Mouse (Mus musculus) forebrain, postnatal 0 days (tissue): ENCODE data around the gene Rasal2. TPM values are rescaled to one million over a fixed set of nuclear protein-coding genes. Genes with fewer than 3 reads are reported as not detected.
A peak's percentile ranks its signal among the peaks of the same experiment; 100 is the strongest.
"Not testable (repeated sequence)": the region's sequence is repeated elsewhere in the genome, so short reads cannot be mapped to it uniquely, and the experiment has no call there.

Experiments
- ATAC-seq: fragments of 200-750 bp; cut with Nextera tagmentation; 2 replicates; pipeline ENCODE4 v1.8.0; 2017; ENCODE audit warnings: mild to moderate bottlenecking, moderate library complexity
- DNase-seq: peaks from one replicate; pipeline ENCODE4 v3.0.0-alpha.2; 2015
- H3K27ac ChIP-seq: fragments of 300-500 bp; sonication (generic); 2 replicates; pipeline ENCODE4 v1.5.1; 2014; ENCODE audit warnings: low read depth, mild to moderate bottlenecking, antibody characterized with exemption, low read length, moderate library complexity, mixed read lengths
- H3K27me3 ChIP-seq: fragments of 300-500 bp; sonication (generic); 2 replicates; pipeline ENCODE4 v1.6.1; 2014; ENCODE audit warnings: mild to moderate bottlenecking, low read length, mixed read lengths; ENCODE audit not compliant: insufficient read depth
- H3K36me3 ChIP-seq: fragments of 300-500 bp; sonication (generic); 2 replicates; pipeline ENCODE4 v1.6.1; 2014; ENCODE audit warnings: mild to moderate bottlenecking, moderate library complexity; ENCODE audit not compliant: insufficient read depth
- H3K4me1 ChIP-seq: fragments of 300-500 bp; sonication (generic); 2 replicates; pipeline ENCODE4 v1.6.1; 2014; ENCODE audit warnings: antibody characterized with exemption; ENCODE audit not compliant: insufficient read depth
- H3K4me2 ChIP-seq: fragments of 300-500 bp; sonication (generic); 2 replicates; pipeline ENCODE4 v1.6.1; 2014; ENCODE audit warnings: low read depth, mild to moderate bottlenecking, moderate library complexity
- H3K4me3 ChIP-seq: fragments of 300-500 bp; sonication (generic); 2 replicates; pipeline ENCODE4 v1.5.1; 2014; ENCODE audit warnings: low read depth, low read length, mixed read lengths
- H3K9ac ChIP-seq: fragments of 300-500 bp; sonication (generic); 2 replicates; pipeline ENCODE4 v1.6.1; 2014; ENCODE audit warnings: mild to moderate bottlenecking
- H3K9me3 ChIP-seq: fragments of 300-500 bp; sonication (generic); 2 replicates; pipeline ENCODE4 v1.6.1; 2016; ENCODE audit warnings: low read length
- CTCF ChIP-seq: sonication (generic); IDR thresholded peaks from 2 replicates; pipeline ENCODE4 v1.5.1; 2016; ENCODE audit warnings: antibody characterized with exemption, control low read depth, low read depth
- WGBS: fragments of 180-500 bp; shearing (Covaris S2); extraction: QIAGEN DNeasy Blood & Tissue Kit; methylation state at CpG from one replicate; pipeline ENCODE4 v1.1.7; 2014; 5-methylcytosine and 5-hydroxymethylcytosine counted together
- polyA plus RNA-seq: library from polyadenylated mRNA; unstranded; fragments of >200 nt; fragmentation: Nextera tagmentation; extraction: Ambion mirVana; gene quantifications from 2 replicates; pipeline ENCODE4 v1.2.1, GENCODE M21; 2015
- total RNA-seq: library from RNA; depleted of rRNA; stranded (reverse); fragments of >200 nt; gene quantifications from 2 replicates; pipeline ENCODE4 v1.2.3, GENCODE M21; 2014

Gene Rasal2
- total and polyA plus RNA-seq, 2 experiments from 2014 or later: 26.3 to 42.1 TPM

GRCm38 (mm10) chr1:157247341-157247740 lies 165.1 kb downstream of the Rasal2 start:
- WGBS: 52% methylated on average over 3 of the region's 3 CpGs
- no peaks in the 10 kb centered on the region for H3K36me3 ChIP-seq
- 0 out of 2 replicates have a peak, but pooled peaks cover 4% of the 10 kb centered on the region for H3K4me1 ChIP-seq
- no peak for TF ChIP-seq CTCF
- no peak overlapping the region for H3K4me3 ChIP-seq
- no peak overlapping the region for H3K9ac ChIP-seq
- DNase-seq (no peak), ATAC-seq (no peak)
- H3K27ac ChIP-seq: no peak overlapping the region
- H3K4me2 ChIP-seq: no peak overlapping the region
- H3K9me3 ChIP-seq: no peaks in the 10 kb centered on the region
- no peaks in the 10 kb centered on the region for H3K27me3 ChIP-seq

GRCm38 (mm10) chr1:157246779-157247178 lies 165.6 kb downstream of the Rasal2 start:
- 56% methylated on average over 1 of the region's 1 CpGs for WGBS
- no peak overlapping the region for H3K9ac ChIP-seq
- no peak overlapping the region for H3K27ac ChIP-seq
- H3K36me3 ChIP-seq: no peaks in the 10 kb centered on the region
- DNase-seq (no peak), ATAC-seq (no peak)
- no peaks in the 10 kb centered on the region for H3K9me3 ChIP-seq
- H3K4me3 ChIP-seq: no peak overlapping the region
- no peaks in the 10 kb centered on the region for H3K27me3 ChIP-seq
- TF ChIP-seq CTCF: peak; percentile 41
- no peak overlapping the region for H3K4me2 ChIP-seq
- 0 out of 2 replicates have a peak, but pooled peaks cover 5% of the 10 kb centered on the region for H3K4me1 ChIP-seq

- peak; percentile 74 for ATAC-seq
- peak overlapping the region; percentile 47 for H3K4me3 ChIP-seq
- H3K4me2 ChIP-seq: peak overlapping the region; percentile 52
- TF ChIP-seq CTCF: no peak
- H3K36me3 ChIP-seq: no peaks in the 10 kb centered on the region
- WGBS: 11% methylated on average over 5 of the region's 5 CpGs
- H3K27me3 ChIP-seq: no peaks in the 10 kb centered on the region
- no peaks in the 10 kb centered on the region for H3K9me3 ChIP-seq
- H3K9ac ChIP-seq: peak overlapping the region; percentile 70
- 0 out of 2 replicates have a peak, but pooled peaks cover 5% of the 10 kb centered on the region for H3K4me1 ChIP-seq
- no peak for DNase-seq
- H3K27ac ChIP-seq: peak overlapping the region; percentile 89
Measured at GRCm38 (mm10) chr1:157244453-157244790, 168.0 kb downstream of the Rasal2 start.

GRCm38 (mm10) chr1:157243576-157244452 lies 168.6 kb downstream of the Rasal2 start:
- Histone ChIP-seq H3K27ac (peak overlapping the region; percentile 89), H3K9me3 (no peaks in the 10 kb centered on the region), H3K4me3 (peak overlapping the region; percentile 47), H3K36me3 (no peaks in the 10 kb centered on the region), H3K9ac (peak overlapping the region; percentile 70), H3K4me1 (0 out of 2 replicates have a peak, but pooled peaks cover 5% of the 10 kb centered on the region), H3K4me2 (peak overlapping the region; percentile 52), H3K27me3 (no peaks in the 10 kb centered on the region)
- 9% methylated on average over 7 of the region's 7 CpGs for WGBS
- TF ChIP-seq CTCF: no peak
- DNase-seq: peak; percentile 79
- ATAC-seq: peak; percentile 86

- H3K27me3 ChIP-seq: no peaks in the 10 kb centered on the region
- no peak for TF ChIP-seq CTCF
- H3K4me2 ChIP-seq: no peak overlapping the region
- H3K4me3 ChIP-seq: no peak overlapping the region
- H3K36me3 ChIP-seq: no peaks in the 10 kb centered on the region
- no peaks in the 10 kb centered on the region for H3K9me3 ChIP-seq
- H3K27ac ChIP-seq: no peak overlapping the region
- no peak for ATAC-seq
- 0 out of 2 replicates have a peak, but pooled peaks cover 3% of the 10 kb centered on the region for H3K4me1 ChIP-seq
- WGBS: 91% methylated on average over 1 of the region's 1 CpGs
- no peak overlapping the region for H3K9ac ChIP-seq
- no peak for DNase-seq
Measured at GRCm38 (mm10) chr1:157239687-157240086, 172.7 kb downstream of the Rasal2 start.

GRCm38 (mm10) chr1:157236650-157237344 lies 175.6 kb downstream of the Rasal2 start:
- not testable (repeated sequence) for H3K9ac ChIP-seq, H3K9me3 ChIP-seq, DNase-seq, H3K4me3 ChIP-seq, H3K27ac ChIP-seq, H3K4me2 ChIP-seq, ATAC-seq, H3K4me1 ChIP-seq, H3K27me3 ChIP-seq, H3K36me3 ChIP-seq
- WGBS: 96% methylated on average over 4 of the region's 4 CpGs

GRCm38 (mm10) chr1:157233451-157233850 lies 178.9 kb downstream of the Rasal2 start:
- Histone ChIP-seq H3K9ac (no peak overlapping the region), H3K27ac (no peak overlapping the region), H3K9me3 (no peaks in the 10 kb centered on the region), H3K36me3 (no peaks in the 10 kb centered on the region), H3K27me3 (no peaks in the 10 kb centered on the region), H3K4me3 (no peak overlapping the region), H3K4me1 (peaks cover 6% of the 10 kb centered on the region; the same call in 1 of the 2 replicates), H3K4me2 (no peak overlapping the region)
- 89% methylated on average over 2 of the region's 2 CpGs for WGBS
- TF ChIP-seq CTCF: no peak
- ATAC-seq (no peak), DNase-seq (no peak)
